Mouse (Mus musculus) forebrain, postnatal 0 days (tissue): Measurements from ENCODE around the gene Neto2. TPM values are rescaled to one million over a fixed set of nuclear protein-coding genes. Genes with fewer than 3 reads are reported as not detected.

Experiments used
- ATAC-seq: fragments of 200-750 bp; cut with Nextera tagmentation; 2 replicates; pipeline ENCODE4 v1.8.0; 2017; ENCODE audit warnings: mild to moderate bottlenecking, moderate library complexity
- DNase-seq: peaks from one replicate; pipeline ENCODE4 v3.0.0-alpha.2; 2015
- H3K27ac ChIP-seq: fragments of 300-500 bp; sonication (generic); 2 replicates; pipeline ENCODE4 v1.5.1; 2014; ENCODE audit warnings: low read depth, mild to moderate bottlenecking, antibody characterized with exemption, low read length, moderate library complexity, mixed read lengths
- H3K27me3 ChIP-seq: fragments of 300-500 bp; sonication (generic); 2 replicates; pipeline ENCODE4 v1.6.1; 2014; ENCODE audit warnings: mild to moderate bottlenecking, low read length, mixed read lengths; ENCODE audit not compliant: insufficient read depth
- H3K36me3 ChIP-seq: fragments of 300-500 bp; sonication (generic); 2 replicates; pipeline ENCODE4 v1.6.1; 2014; ENCODE audit warnings: mild to moderate bottlenecking, moderate library complexity; ENCODE audit not compliant: insufficient read depth
- H3K4me1 ChIP-seq: fragments of 300-500 bp; sonication (generic); 2 replicates; pipeline ENCODE4 v1.6.1; 2014; ENCODE audit warnings: antibody characterized with exemption; ENCODE audit not compliant: insufficient read depth
- H3K4me2 ChIP-seq: fragments of 300-500 bp; sonication (generic); 2 replicates; pipeline ENCODE4 v1.6.1; 2014; ENCODE audit warnings: low read depth, mild to moderate bottlenecking, moderate library complexity
- H3K4me3 ChIP-seq: fragments of 300-500 bp; sonication (generic); 2 replicates; pipeline ENCODE4 v1.5.1; 2014; ENCODE audit warnings: low read depth, low read length, mixed read lengths
- H3K9ac ChIP-seq: fragments of 300-500 bp; sonication (generic); 2 replicates; pipeline ENCODE4 v1.6.1; 2014; ENCODE audit warnings: mild to moderate bottlenecking
- H3K9me3 ChIP-seq: fragments of 300-500 bp; sonication (generic); 2 replicates; pipeline ENCODE4 v1.6.1; 2016; ENCODE audit warnings: low read length
- CTCF ChIP-seq: sonication (generic); IDR thresholded peaks from 2 replicates; pipeline ENCODE4 v1.5.1; 2016; ENCODE audit warnings: antibody characterized with exemption, control low read depth, low read depth
- WGBS: fragments of 180-500 bp; shearing (Covaris S2); extraction: QIAGEN DNeasy Blood & Tissue Kit; methylation state at CpG from one replicate; pipeline ENCODE4 v1.1.7; 2014; 5-methylcytosine and 5-hydroxymethylcytosine counted together
- polyA plus RNA-seq: library from polyadenylated mRNA; unstranded; fragments of >200 nt; fragmentation: Nextera tagmentation; extraction: Ambion mirVana; gene quantifications from 2 replicates; pipeline ENCODE4 v1.2.1, GENCODE M21; 2015
- total RNA-seq: library from RNA; depleted of rRNA; stranded (reverse); fragments of >200 nt; gene quantifications from 2 replicates; pipeline ENCODE4 v1.2.3, GENCODE M21; 2014

Gene Neto2
- total and polyA plus RNA-seq, 2 experiments from 2014 or later = 71.4 to 225 TPM

DNA sequence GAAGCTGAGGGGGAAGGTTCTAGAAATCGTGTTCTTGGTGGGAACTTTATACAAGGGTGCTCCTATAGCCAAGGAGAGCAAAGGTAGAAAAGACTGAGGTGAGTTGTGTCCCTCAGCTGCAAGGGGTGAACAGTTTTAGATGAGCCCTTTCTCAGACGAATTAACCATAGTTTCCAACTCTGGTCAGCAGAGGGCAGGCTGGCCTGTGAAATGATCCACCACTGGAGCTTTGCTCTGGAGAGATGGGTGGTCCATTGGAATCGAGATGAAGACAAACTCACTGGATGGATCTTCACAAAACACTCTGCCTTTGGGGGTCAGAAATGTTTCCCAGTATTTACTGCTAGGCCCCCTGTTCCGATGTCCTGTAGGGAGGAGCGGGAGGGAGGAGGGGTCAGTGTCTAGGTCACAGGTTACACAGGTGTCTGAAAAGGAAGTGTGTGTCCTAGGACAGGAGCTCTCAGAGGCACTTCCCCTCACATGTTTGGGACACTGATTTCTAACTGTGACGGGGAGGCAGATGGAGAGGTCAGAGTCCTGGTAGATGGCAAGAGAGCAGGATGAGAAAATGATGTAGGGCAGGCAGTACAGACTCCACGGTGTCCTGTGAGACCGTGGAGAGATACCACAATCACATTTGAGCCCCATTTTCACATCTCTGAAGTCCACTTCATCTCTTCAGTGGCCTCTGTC is 97.4 kb downstream of the Neto2 start:
- ATAC-seq (peak; percentile 65), DNase-seq (peak; percentile 76)
- no peak overlapping the region for H3K27ac ChIP-seq
- H3K4me1 ChIP-seq = no peaks in the 10 kb centered on the region
- no peak overlapping the region for H3K9ac ChIP-seq
- TF ChIP-seq CTCF = peak; percentile 80
- WGBS = 45% methylated on average over 8 of the region's 8 CpGs
- no peaks in the 10 kb centered on the region for H3K27me3 ChIP-seq
- no peak overlapping the region for H3K4me3 ChIP-seq
- H3K36me3 ChIP-seq = no peaks in the 10 kb centered on the region
- no peak overlapping the region for H3K4me2 ChIP-seq
- no peaks in the 10 kb centered on the region for H3K9me3 ChIP-seq

DNA sequence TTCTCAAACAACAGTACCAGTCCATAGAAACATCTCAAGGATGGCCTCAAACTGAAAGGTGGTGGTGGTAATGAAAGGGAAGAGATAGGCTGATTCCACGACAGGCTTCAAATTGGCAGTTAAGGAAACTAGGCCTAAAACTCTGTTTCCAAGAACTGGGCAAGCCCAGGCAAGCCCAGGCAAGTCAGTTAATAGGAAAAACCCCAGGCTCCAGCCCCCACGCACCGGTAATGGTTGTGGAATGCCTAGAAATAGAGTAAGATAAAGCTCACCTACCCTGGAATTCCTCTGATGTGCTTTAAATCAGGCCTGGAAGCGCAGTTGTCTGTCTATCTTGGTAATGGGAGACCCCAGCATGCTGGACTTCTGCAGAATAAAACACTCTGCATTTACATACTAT is 98.0 kb downstream of the Neto2 start:
- no peak for TF ChIP-seq CTCF
- Histone ChIP-seq H3K4me3 (no peak overlapping the region), H3K27ac (no peak overlapping the region), H3K4me1 (no peaks in the 10 kb centered on the region), H3K4me2 (no peak overlapping the region), H3K36me3 (no peaks in the 10 kb centered on the region), H3K9ac (no peak overlapping the region), H3K9me3 (no peaks in the 10 kb centered on the region), H3K27me3 (no peaks in the 10 kb centered on the region)
- no peak for DNase-seq
- 82% methylated on average over 4 of the region's 4 CpGs for WGBS
- no peak for ATAC-seq

- Histone ChIP-seq H3K27me3 (no peaks in the 10 kb centered on the region), H3K9me3 (no peaks in the 10 kb centered on the region), H3K27ac (no peak overlapping the region), H3K4me3 (no peak overlapping the region), H3K9ac (no peak overlapping the region), H3K4me2 (no peak overlapping the region), H3K36me3 (no peaks in the 10 kb centered on the region), H3K4me1 (no peaks in the 10 kb centered on the region)
- ATAC-seq (no peak), DNase-seq (no peak)
- no peak for TF ChIP-seq CTCF
- WGBS = 80% methylated on average over 8 of the region's 8 CpGs
Measured at GRCm38 (mm10) chr8:85601741-85602140, 99.0 kb downstream of the Neto2 start.

DNA sequence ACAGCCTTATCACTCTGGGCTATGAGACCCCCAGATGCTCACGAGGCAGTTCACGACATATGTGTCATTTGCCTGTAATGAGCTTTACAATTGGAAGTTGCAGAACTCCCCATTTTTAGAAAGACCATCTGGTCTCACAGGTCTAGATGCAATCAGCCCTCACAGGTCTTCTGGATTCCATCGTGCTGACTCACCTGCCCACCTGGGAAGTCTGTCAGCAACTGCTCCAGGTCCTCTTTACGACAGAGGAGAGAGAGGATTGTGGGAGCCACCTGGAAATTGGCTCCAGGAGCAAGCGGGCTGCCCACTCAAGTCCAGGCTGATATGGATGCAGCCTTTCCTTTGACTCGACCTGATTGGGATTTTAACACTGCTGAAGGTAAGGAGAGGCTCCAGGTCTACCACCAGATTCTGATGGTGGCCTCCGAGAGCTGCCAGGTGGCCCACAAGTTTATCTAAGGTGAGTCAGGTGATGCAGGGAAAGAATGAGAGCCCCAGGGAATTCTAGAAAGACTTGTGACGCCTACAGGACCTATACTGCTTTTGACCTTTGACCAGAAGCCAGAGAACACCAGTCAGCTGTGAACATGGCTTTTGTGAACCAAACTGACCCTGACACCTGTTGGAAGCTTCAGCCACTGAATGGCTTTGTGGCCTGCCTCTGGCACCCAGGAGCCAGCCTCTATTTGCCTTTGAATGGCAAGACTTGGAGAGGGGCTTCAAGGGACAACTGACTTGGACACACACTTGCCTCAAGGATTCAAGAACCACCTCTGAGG is 103.1 kb downstream of the Neto2 start:
- Histone ChIP-seq H3K4me1 (no peaks in the 10 kb centered on the region), H3K4me2 (no peak overlapping the region), H3K9ac (no peak overlapping the region), H3K4me3 (no peak overlapping the region), H3K36me3 (no peaks in the 10 kb centered on the region), H3K27ac (no peak overlapping the region), H3K9me3 (no peaks in the 10 kb centered on the region), H3K27me3 (no peaks in the 10 kb centered on the region)
- 71% methylated on average over 8 of the region's 8 CpGs for WGBS
- TF ChIP-seq CTCF = no peak
- no peak for ATAC-seq
- no peak for DNase-seq

GRCm38 (mm10) chr8:85595391-85595790 is 105.3 kb downstream of the Neto2 start:
- TF ChIP-seq CTCF = no peak
- Histone ChIP-seq H3K9ac (no peak overlapping the region), H3K36me3 (no peaks in the 10 kb centered on the region), H3K27ac (no peak overlapping the region), H3K4me2 (no peak overlapping the region), H3K9me3 (no peaks in the 10 kb centered on the region), H3K27me3 (no peaks in the 10 kb centered on the region), H3K4me1 (no peaks in the 10 kb centered on the region), H3K4me3 (no peak overlapping the region)
- DNase-seq (peak; percentile 17), ATAC-seq (no peak)
- 9% methylated on average over 6 of the region's 6 CpGs for WGBS

- Histone ChIP-seq H3K27ac (no peak overlapping the region), H3K4me3 (no peak overlapping the region), H3K36me3 (no peaks in the 10 kb centered on the region), H3K4me2 (no peak overlapping the region), H3K4me1 (no peaks in the 10 kb centered on the region), H3K9ac (no peak overlapping the region), H3K9me3 (no peaks in the 10 kb centered on the region), H3K27me3 (no peaks in the 10 kb centered on the region)
- 47% methylated on average over 3 of the region's 3 CpGs for WGBS
- DNase-seq (no peak), ATAC-seq (no peak)
- no peak for TF ChIP-seq CTCF
Measured at GRCm38 (mm10) chr8:85594983-85595382, 105.7 kb downstream of the Neto2 start.

DNA sequence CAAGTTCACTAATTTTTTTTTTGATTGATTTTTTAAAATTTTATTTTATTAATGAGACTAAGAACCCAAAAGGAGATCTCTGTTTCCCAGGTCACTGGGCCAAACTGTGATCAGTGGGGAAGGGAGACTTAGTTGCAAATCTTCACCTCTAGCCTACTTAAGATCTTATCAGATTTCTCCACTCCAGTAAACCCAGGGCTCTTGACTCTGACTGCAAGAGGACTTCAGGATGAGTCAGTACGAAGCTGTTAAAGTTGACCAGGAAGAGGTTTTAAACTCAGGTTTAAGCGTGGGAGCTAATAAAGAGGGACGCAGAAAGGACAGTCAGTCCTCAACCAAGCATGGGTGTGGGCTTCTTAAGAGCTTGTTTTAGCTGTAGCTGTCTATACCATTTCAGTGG is 107.4 kb downstream of the Neto2 start:
- TF ChIP-seq CTCF = no peak
- Histone ChIP-seq H3K27me3 (no peaks in the 10 kb centered on the region), H3K4me3 (no peak overlapping the region), H3K27ac (no peak overlapping the region), H3K4me2 (no peak overlapping the region), H3K4me1 (no peaks in the 10 kb centered on the region), H3K9ac (no peak overlapping the region), H3K9me3 (no peaks in the 10 kb centered on the region), H3K36me3 (no peaks in the 10 kb centered on the region)
- DNase-seq = no peak
- no peak for ATAC-seq
- WGBS = 97% methylated on average over 3 of the region's 3 CpGs
